8 mouse cellular contexts compared by ENCODE assay signal in the genomic region with DNA sequence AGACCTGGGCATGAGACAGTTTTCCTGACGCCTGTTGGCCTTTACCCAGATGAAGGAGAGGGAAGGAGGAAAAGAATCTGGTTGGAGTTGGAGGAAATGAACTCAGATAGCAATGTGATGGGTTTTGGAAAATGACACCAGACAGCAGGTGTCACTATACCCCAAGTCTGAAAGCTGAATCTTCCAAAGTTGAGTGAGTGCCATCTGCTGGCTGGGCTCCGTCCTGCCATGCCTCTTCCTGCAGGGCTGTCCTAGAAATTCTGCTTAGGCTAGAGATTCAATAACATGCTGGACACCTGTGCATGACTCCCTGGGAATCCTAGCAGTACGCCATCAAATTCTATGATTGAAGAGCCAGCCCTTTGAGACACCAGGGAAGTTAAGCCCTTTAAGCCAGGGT. TPM values are rescaled to one million over a fixed set of nuclear protein-coding genes. Genes with fewer than 3 reads are reported as not detected.
DNase-seq lines count a peak whose midpoint lies in the region; ATAC-seq and TF ChIP-seq lines count a peak whose summit lies in the region.

No protein-coding gene starts in this region.

- H3K36me3 ChIP-seq in heart, embryonic 11.5 days (ENCODE audit: control insufficient read depth, insufficient read depth, low read length): no peaks in the 10 kb centered on the region
- no peaks in the 10 kb centered on the region for H3K36me3 ChIP-seq in limb, embryonic 10.5 days
- H3K36me3 ChIP-seq in midbrain, embryonic 15.5 days (replicated peaks): no peaks in the 10 kb centered on the region
- no peaks in the 10 kb centered on the region for H3K36me3 ChIP-seq in spleen, adult 2 months (ENCODE audit: control insufficient read depth, insufficient read depth, low read length)

- H3K4me2 ChIP-seq in heart, embryonic 11.5 days: no peak overlapping the region
- H3K4me2 ChIP-seq in midbrain, embryonic 15.5 days: no peak overlapping the region

- 13% methylated on average over 3 of the region's 3 CpGs for WGBS in heart, embryonic 11.5 days (ENCODE audit: insufficient replicate concordance)
- 21% methylated on average over 3 of the region's 3 CpGs for WGBS in limb, embryonic 10.5 days
- 12% methylated on average over 3 of the region's 3 CpGs for WGBS in midbrain, embryonic 15.5 days
- WGBS in spleen, adult 2 months: 21% methylated on average over 3 of the region's 3 CpGs

- peak; percentile 94 for DNase-seq in heart, adult 11 months
- peak; percentile 81 for DNase-seq in gastrocnemius, postnatal 14 days
- peak; percentile 81 for DNase-seq in kidney, adult 18-20 months
- DNase-seq in limb, embryonic 10.5 days (ENCODE audit: low spot score): peak; percentile 75
- DNase-seq in spleen, adult 2 months (ENCODE audit: low read depth in 1 of 2, low spot score in 2 of 2): peak; percentile 35 to 74

- H3K4me1 ChIP-seq in heart, embryonic 11.5 days (ENCODE audit: control insufficient read depth, insufficient read depth, low read length): no peaks in the 10 kb centered on the region
- no peaks in the 10 kb centered on the region for H3K4me1 ChIP-seq in cortical plate, adult 2 months (ENCODE audit: control insufficient read depth, insufficient read depth, low read length)
- H3K4me1 ChIP-seq in limb, embryonic 10.5 days: no peaks in the 10 kb centered on the region
- no peaks in the 10 kb centered on the region for H3K4me1 ChIP-seq in midbrain, embryonic 15.5 days
- H3K4me1 ChIP-seq in spleen, adult 2 months (ENCODE audit: control insufficient read depth, insufficient read depth, insufficient read length): no peaks in the 10 kb centered on the region

- TF ChIP-seq POLR2A in cortical plate, adult 2 months (IDR thresholded peaks at IDR 0.05; ENCODE audit: extremely low read depth, insufficient read depth, low read length): no peak
- no peak for TF ChIP-seq POLR2A in spleen, adult 2 months (IDR thresholded peaks at IDR 0.05; ENCODE audit: low read depth, low read length)

- no peak overlapping the region for H3K27ac ChIP-seq in heart, embryonic 11.5 days (ENCODE audit: low read depth, low read length)
- H3K27ac ChIP-seq in cortical plate, adult 2 months (ENCODE audit: insufficient read depth, low read length): no peak overlapping the region
- H3K27ac ChIP-seq in limb, embryonic 10.5 days: no peak overlapping the region
- H3K27ac ChIP-seq in midbrain, embryonic 15.5 days: no peak overlapping the region
- H3K27ac ChIP-seq in spleen, adult 2 months (ENCODE audit: insufficient read depth, low read length): no peak overlapping the region

- H3K27me3 ChIP-seq in heart, embryonic 11.5 days (ENCODE audit: control insufficient read depth, insufficient read depth, low read length): no peaks in the 10 kb centered on the region
- no peaks in the 10 kb centered on the region for H3K27me3 ChIP-seq in limb, embryonic 10.5 days (ENCODE audit: low read depth, poor library complexity, severe bottlenecking)
- H3K27me3 ChIP-seq in midbrain, embryonic 15.5 days (replicated peaks): no peaks in the 10 kb centered on the region
- H3K27me3 ChIP-seq in spleen, adult 2 months (ENCODE audit: control insufficient read depth, insufficient read depth, low read length): 0 out of 2 replicates have a peak, but pooled peaks cover 2% of the 10 kb centered on the region

- TF ChIP-seq CTCF in cortical plate, adult 2 months (IDR thresholded peaks at IDR 0.05; ENCODE audit: extremely low read depth, insufficient read depth, low read length): peak; percentile 100
- TF ChIP-seq CTCF in spleen, adult 2 months (IDR thresholded peaks at IDR 0.05; ENCODE audit: extremely low read depth, insufficient read depth, insufficient read length, insufficient replicate concordance): peak; percentile 96; the same call in 1 of the 2 replicates

- H3K4me3 ChIP-seq in heart, embryonic 11.5 days (ENCODE audit: low read depth, low read length): no peak overlapping the region
- no peak overlapping the region for H3K4me3 ChIP-seq in cortical plate, adult 2 months (ENCODE audit: insufficient read depth, low read length)
- no peak overlapping the region for H3K4me3 ChIP-seq in limb, embryonic 10.5 days
- no peak overlapping the region for H3K4me3 ChIP-seq in midbrain, embryonic 15.5 days
- H3K4me3 ChIP-seq in spleen, adult 2 months (ENCODE audit: extremely low read depth, insufficient read depth, insufficient read length): no peak overlapping the region

- intact Hi-C loops in gastrocnemius, postnatal 14 days (cut with DNase I; ENCODE audit: low total_unique reads): loop anchor here (2.0 kb wide), 1 partner anchor 208 kb away; no protein-coding TSS in a partner anchor

- no peaks in the 10 kb centered on the region for H3K9me3 ChIP-seq in heart, embryonic 11.5 days (replicated peaks; ENCODE audit: control insufficient read depth, low read length)
- H3K9me3 ChIP-seq in limb, embryonic 10.5 days (replicated peaks): no peaks in the 10 kb centered on the region
- H3K9me3 ChIP-seq in midbrain, embryonic 15.5 days: no peaks in the 10 kb centered on the region

- H3K9ac ChIP-seq in heart, embryonic 11.5 days (ENCODE audit: low read depth, low read length): no peak overlapping the region
- no peak overlapping the region for H3K9ac ChIP-seq in midbrain, embryonic 15.5 days

- no peak for ATAC-seq in heart, embryonic 11.5 days (replicated peaks; ENCODE audit: insufficient number of reproducible peaks, low FRiP score, low TSS enrichment)
- peak; percentile 62; the same call in 1 of the 2 replicates for ATAC-seq in midbrain, embryonic 15.5 days (replicated peaks)

RNA-seq across cellular contexts. Expression of a gene that starts 11.9 kb away (rescaled TPM):
- 42.4 and 51.2 TPM in 2 replicates for polyA plus RNA-seq in heart, embryonic 11.5 days (2014; fragmentation: Nextera tagmentation; extraction: Ambion mirVana)
- polyA plus RNA-seq in cortical plate, adult 2 months (2012; rRNA removed): 5.9 and 9.1 TPM in 2 replicates
- 10 to 100 TPM; 27.6 to 35.9 TPM for total RNA-seq in gastrocnemius, postnatal 14 days (2021)
- polyA plus RNA-seq in limb, embryonic 10.5 days (2016; fragmentation: Nextera tagmentation; extraction: Ambion mirVana): 5.3 and 8.1 TPM in 2 replicates
- 4.8 and 5.2 TPM in 2 replicates for polyA plus RNA-seq in midbrain, embryonic 15.5 days (2015; fragmentation: Nextera tagmentation; extraction: Ambion mirVana)
- polyA plus RNA-seq in spleen, adult 2 months (2012; rRNA removed): 4.0 and 6.5 TPM in 2 replicates

RNA-seq across cellular contexts. Expression of a gene that starts 42.7 kb away (rescaled TPM):
- 15.5 and 20.9 TPM in 2 replicates for polyA plus RNA-seq in heart, embryonic 11.5 days (2014; fragmentation: Nextera tagmentation; extraction: Ambion mirVana)
- polyA plus RNA-seq in cortical plate, adult 2 months (2012; rRNA removed): 146 and 170 TPM in 2 replicates
- total RNA-seq in gastrocnemius, postnatal 14 days (2021): 1 to 10 TPM; 1.6 to 1.7 TPM
- 5.1 and 5.6 TPM in 2 replicates for polyA plus RNA-seq in limb, embryonic 10.5 days (2016; fragmentation: Nextera tagmentation; extraction: Ambion mirVana)
- polyA plus RNA-seq in midbrain, embryonic 15.5 days (2015; fragmentation: Nextera tagmentation; extraction: Ambion mirVana): 21.3 and 28.3 TPM in 2 replicates
- 8.1 and 11.9 TPM in 2 replicates for polyA plus RNA-seq in spleen, adult 2 months (2012; rRNA removed)
